Mouse (Mus musculus) heart, embryonic 16.5 days (tissue): ENCODE results near the gene Ets2. TPM values are rescaled to one million over a fixed set of nuclear protein-coding genes. Genes with fewer than 3 reads are reported as not detected.
"Not testable (repeated sequence)": the region's sequence is repeated elsewhere in the genome, so short reads cannot be mapped to it uniquely, and the experiment has no call there.

ENCODE experiments used
- ATAC-seq: fragments of 200-750 bp; cut with Nextera tagmentation; replicated peaks from 2 replicates; pipeline ENCODE4 v1.8.0; 2017; ENCODE audit warnings: moderate number of reproducible peaks; ENCODE audit not compliant: insufficient read depth, low FRiP score; ENCODE audit errors: extremely low read depth
- H3K27ac ChIP-seq: fragments of 300-500 bp; sonication (generic); 2 replicates; pipeline ENCODE4 v1.5.1; 2014; ENCODE audit warnings: mild to moderate bottlenecking, low read length, control low read depth, moderate library complexity
- H3K27me3 ChIP-seq: fragments of 300-500 bp; sonication (generic); 2 replicates; pipeline ENCODE4 v1.6.1; 2014; ENCODE audit warnings: low read length, mixed read lengths; ENCODE audit not compliant: control insufficient read depth, insufficient read depth
- H3K36me3 ChIP-seq: fragments of 300-500 bp; sonication (generic); 2 replicates; pipeline ENCODE4 v1.6.1; 2014; ENCODE audit not compliant: control insufficient read depth, insufficient read depth
- H3K4me1 ChIP-seq: fragments of 300-500 bp; sonication (generic); 2 replicates; pipeline ENCODE4 v1.6.1; 2014; ENCODE audit warnings: low read length, mixed read lengths; ENCODE audit not compliant: control insufficient read depth, insufficient read depth
- H3K4me2 ChIP-seq: fragments of 300-500 bp; sonication (generic); 2 replicates; pipeline ENCODE4 v1.6.1; 2014; ENCODE audit warnings: low read depth, mild to moderate bottlenecking, control low read depth, low read length
- H3K4me3 ChIP-seq: fragments of 300-500 bp; sonication (generic); 2 replicates; pipeline ENCODE4 v1.5.1; 2014; ENCODE audit warnings: mild to moderate bottlenecking, control low read depth, low read length
- H3K9ac ChIP-seq: fragments of 300-500 bp; sonication (generic); 2 replicates; pipeline ENCODE4 v1.6.1; 2014; ENCODE audit warnings: low read length, control low read depth
- H3K9me3 ChIP-seq: fragments of 300-500 bp; sonication (generic); replicated peaks from 2 replicates; pipeline ENCODE4 v1.6.1; 2016; ENCODE audit warnings: low read length; ENCODE audit not compliant: control insufficient read depth
- WGBS: fragments of 180-500 bp; shearing (Covaris S2); extraction: QIAGEN DNeasy Blood & Tissue Kit; methylation state at CpG from one replicate; pipeline ENCODE4 v1.1.7; 2014; 5-methylcytosine and 5-hydroxymethylcytosine counted together
- polyA plus RNA-seq: library from polyadenylated mRNA; unstranded; fragments of >200 nt; fragmentation: Nextera tagmentation; extraction: Ambion mirVana; gene quantifications from 2 replicates; pipeline ENCODE4 v1.2.1, GENCODE M21; 2015

Gene Ets2
- polyA plus RNA-seq, 1 experiment from 2014 or later, result 73.6 TPM

GRCm38 (mm10) chr16:95750211-95750629, 48.3 kb downstream of the Ets2 start:
- peak overlapping the region; percentile 48; the same call in 1 of the 2 replicates for H3K27ac ChIP-seq
- WGBS, result 73% methylated on average over 6 of the region's 6 CpGs

DNA sequence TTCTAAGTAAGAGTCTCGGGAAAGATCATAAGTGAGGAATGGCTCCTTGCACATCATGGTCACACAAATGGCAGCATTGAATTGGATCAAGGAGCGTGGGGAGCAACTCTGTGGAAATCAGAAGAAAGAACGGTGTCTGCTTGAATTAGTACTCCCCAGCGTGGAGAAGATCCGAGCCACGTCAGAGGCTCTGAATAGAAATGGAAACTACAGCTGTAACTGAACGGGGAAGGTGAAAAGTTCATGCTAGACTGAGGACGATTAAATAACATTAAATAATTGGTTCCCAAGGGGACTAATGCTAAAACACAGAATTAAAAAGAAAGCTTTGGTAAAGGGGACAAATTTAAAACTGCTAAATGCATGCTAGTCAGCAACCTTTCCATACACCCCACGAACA, 50.6 kb downstream of the Ets2 start:
- ATAC-seq, result no peak
- H3K36me3 ChIP-seq, result no peaks in the 10 kb centered on the region

More at GRCm38 (mm10) chr16:95750211-95750629, 48.3 kb downstream of the Ets2 start:
- ATAC-seq, result no peak; the same call in 1 of the 2 replicates
- H3K4me1 ChIP-seq, result peaks cover 33% of the 10 kb centered on the region
- no peak overlapping the region for H3K9ac ChIP-seq
- H3K27me3 ChIP-seq, result no peaks in the 10 kb centered on the region
- no peak overlapping the region for H3K4me2 ChIP-seq
- no peak overlapping the region for H3K4me3 ChIP-seq
- no peaks in the 10 kb centered on the region for H3K9me3 ChIP-seq
- H3K36me3 ChIP-seq, result no peaks in the 10 kb centered on the region

DNA sequence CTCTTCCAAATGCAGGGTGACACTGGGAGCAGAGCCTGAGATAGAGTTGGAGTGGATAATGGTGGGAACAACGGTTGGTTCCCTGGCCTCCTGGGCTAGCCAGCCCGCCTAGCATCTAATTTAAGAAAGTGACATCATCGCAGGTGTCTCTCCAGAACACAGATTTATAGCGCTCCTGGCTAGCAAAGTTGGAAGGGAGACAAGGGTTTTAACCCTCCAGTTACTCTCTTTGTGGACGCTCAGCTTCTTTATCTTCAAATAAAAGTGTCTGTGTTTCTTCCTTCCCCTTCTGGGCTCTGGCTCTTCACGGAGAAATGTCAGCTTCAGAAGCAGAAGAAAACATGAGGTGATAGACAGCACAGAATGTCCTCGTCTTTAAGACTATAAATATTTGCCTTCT, 51.4 kb downstream of the Ets2 start:
- Histone ChIP-seq H3K4me3 (no peak overlapping the region), H3K36me3 (no peaks in the 10 kb centered on the region), H3K9ac (0 out of 2 replicates have a peak overlapping the region, but pooled peaks have one; percentile 0), H3K4me1 (peaks cover 30% of the 10 kb centered on the region), H3K27me3 (no peaks in the 10 kb centered on the region), H3K4me2 (0 out of 2 replicates have a peak overlapping the region, but pooled peaks have one; percentile 1), H3K9me3 (no peaks in the 10 kb centered on the region), H3K27ac (peak overlapping the region; percentile 66)
- WGBS, result 10% methylated on average over 7 of the region's 7 CpGs
- peak; percentile 39; the same call in 1 of the 2 replicates for ATAC-seq

More for the DNA sequence above, 50.6 kb downstream of the Ets2 start:
- peaks cover 30% of the 10 kb centered on the region for H3K4me1 ChIP-seq
- WGBS, result 57% methylated on average over 9 of the region's 9 CpGs
- H3K9ac ChIP-seq, result no peak overlapping the region
- peak overlapping the region; percentile 66 for H3K27ac ChIP-seq
- H3K4me3 ChIP-seq, result no peak overlapping the region
- H3K9me3 ChIP-seq, result no peaks in the 10 kb centered on the region
- no peak overlapping the region for H3K4me2 ChIP-seq
- H3K27me3 ChIP-seq, result no peaks in the 10 kb centered on the region

- WGBS, result 71% methylated on average over 8 of the region's 8 CpGs
- Histone ChIP-seq H3K9ac (no peak overlapping the region), H3K27ac (peak overlapping the region; percentile 88), H3K9me3 (no peaks in the 10 kb centered on the region), H3K4me3 (no peak overlapping the region), H3K4me2 (no peak overlapping the region), H3K4me1 (peaks cover 22% of the 10 kb centered on the region), H3K27me3 (no peaks in the 10 kb centered on the region), H3K36me3 (no peaks in the 10 kb centered on the region)
- no peak for ATAC-seq
Observed at GRCm38 (mm10) chr16:95759151-95759987, 57.5 kb downstream of the Ets2 start.

DNA sequence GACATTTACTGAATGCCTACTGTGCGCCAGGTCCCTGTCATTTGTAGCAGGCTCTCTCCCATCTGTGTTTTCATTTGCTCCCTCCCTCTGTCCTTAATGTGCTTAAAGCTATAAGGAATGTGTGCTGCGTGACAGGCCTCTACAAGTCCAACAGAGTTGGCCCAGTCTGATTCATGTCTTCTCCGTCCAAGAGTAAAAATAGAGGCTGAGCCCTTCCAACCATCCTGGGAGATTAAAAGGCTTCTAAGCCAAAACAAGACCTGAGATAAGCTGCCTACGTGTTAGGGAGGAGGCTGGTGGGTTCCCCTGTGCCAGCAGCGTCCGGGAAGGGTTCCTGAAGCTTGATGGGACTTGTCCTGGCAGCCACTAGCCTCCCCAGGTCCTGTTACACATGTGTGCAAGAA, 58.1 kb downstream of the Ets2 start:
- no peaks in the 10 kb centered on the region for H3K9me3 ChIP-seq
- no peak overlapping the region for H3K4me2 ChIP-seq
- H3K36me3 ChIP-seq, result no peaks in the 10 kb centered on the region
- no peak overlapping the region for H3K9ac ChIP-seq
- no peaks in the 10 kb centered on the region for H3K27me3 ChIP-seq
- H3K4me1 ChIP-seq, result peaks cover 22% of the 10 kb centered on the region
- ATAC-seq, result peak; percentile 93
- peak overlapping the region; percentile 88 for H3K27ac ChIP-seq
- 31% methylated on average over 6 of the region's 6 CpGs for WGBS
- no peak overlapping the region for H3K4me3 ChIP-seq

GRCm38 (mm10) chr16:95761742-95762141, 59.9 kb downstream of the Ets2 start:
- ATAC-seq, result no peak
- no peaks in the 10 kb centered on the region for H3K27me3 ChIP-seq
- no peaks in the 10 kb centered on the region for H3K9me3 ChIP-seq
- peaks cover 22% of the 10 kb centered on the region for H3K4me1 ChIP-seq
- H3K36me3 ChIP-seq, result no peaks in the 10 kb centered on the region
- H3K4me2 ChIP-seq, result no peak overlapping the region
- H3K27ac ChIP-seq, result no peak overlapping the region
- no peak overlapping the region for H3K9ac ChIP-seq
- H3K4me3 ChIP-seq, result no peak overlapping the region
- WGBS, result 70% methylated on average over 6 of the region's 6 CpGs

DNA sequence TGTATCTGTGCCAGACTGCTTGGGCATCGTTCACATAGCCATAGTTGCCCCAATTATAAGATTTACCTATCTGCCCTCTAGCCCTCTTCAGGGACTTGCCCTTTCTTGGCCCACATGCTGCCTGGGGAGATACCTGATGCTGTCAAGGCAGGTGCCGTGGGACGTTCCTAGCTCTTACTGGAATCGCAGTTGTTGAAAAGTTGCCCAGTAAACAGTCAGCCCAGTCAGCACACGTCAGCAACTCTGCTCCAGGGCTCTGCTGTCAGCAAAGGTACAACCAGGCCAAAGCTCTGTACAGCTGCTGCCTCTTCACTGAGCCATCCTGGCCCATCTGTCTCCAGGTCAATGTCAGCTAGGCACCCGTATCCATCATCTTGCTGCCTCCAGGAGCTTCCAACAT, 61.3 kb downstream of the Ets2 start:
- no peak for ATAC-seq
- H3K27ac ChIP-seq, result no peak overlapping the region
- whole genome bisulfite sequencing, result 54% methylated on average over 6 of the region's 6 CpGs

GRCm38 (mm10) chr16:95764041-95764440, 62.2 kb downstream of the Ets2 start:
- H3K9ac ChIP-seq, H3K4me2 ChIP-seq, H3K9me3 ChIP-seq, ATAC-seq, H3K27me3 ChIP-seq, H3K4me3 ChIP-seq, H3K36me3 ChIP-seq, H3K27ac ChIP-seq: not testable (repeated sequence)
- peaks cover 22% of the 10 kb centered on the region for H3K4me1 ChIP-seq
- 54% methylated on average over 8 of the region's 8 CpGs for WGBS

More for the DNA sequence above, 61.3 kb downstream of the Ets2 start:
- no peak overlapping the region for H3K4me3 ChIP-seq
- H3K4me2 ChIP-seq, result no peak overlapping the region
- H3K4me1 ChIP-seq, result peaks cover 22% of the 10 kb centered on the region
- H3K9me3 ChIP-seq, result no peaks in the 10 kb centered on the region
- no peak overlapping the region for H3K9ac ChIP-seq
- H3K27me3 ChIP-seq, result no peaks in the 10 kb centered on the region
- H3K36me3 ChIP-seq, result no peaks in the 10 kb centered on the region

DNA sequence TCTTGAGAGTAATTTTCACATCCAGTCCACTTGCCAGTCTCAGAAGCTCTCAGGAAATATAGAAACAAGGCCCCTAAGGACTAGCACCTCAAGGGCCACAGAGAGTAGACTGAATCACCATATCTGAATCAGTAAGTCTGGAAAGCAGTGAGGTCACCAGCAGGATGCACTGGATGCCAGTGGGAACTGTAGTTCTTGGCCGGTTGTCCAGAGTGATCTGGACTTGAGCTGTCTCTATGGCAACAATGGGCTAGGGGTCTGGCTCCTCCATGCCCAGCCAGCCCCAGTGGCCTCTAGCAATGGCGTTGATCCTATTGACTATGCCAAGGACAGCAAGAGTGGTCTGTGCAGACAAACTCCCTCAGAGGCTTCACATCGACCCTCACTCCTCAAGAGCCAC, 64.3 kb downstream of the Ets2 start:
- Histone ChIP-seq H3K9ac (no peak overlapping the region), H3K36me3 (no peaks in the 10 kb centered on the region), H3K9me3 (no peaks in the 10 kb centered on the region), H3K27ac (no peak overlapping the region), H3K4me2 (no peak overlapping the region), H3K4me3 (no peak overlapping the region), H3K4me1 (peaks cover 23% of the 10 kb centered on the region), H3K27me3 (no peaks in the 10 kb centered on the region)
- WGBS, result 61% methylated on average over 3 of the region's 3 CpGs
- ATAC-seq, result no peak
